Mouse (Mus musculus): ENCODE measurements around the gene Arhgef28. TPM values are rescaled to one million over a fixed set of nuclear protein-coding genes. Genes with fewer than 3 reads are reported as not detected.

Arhgef28 gene
- polyA plus RNA-seq, 1 experiment from 2014 or later = 32.7 TPM

DNA sequence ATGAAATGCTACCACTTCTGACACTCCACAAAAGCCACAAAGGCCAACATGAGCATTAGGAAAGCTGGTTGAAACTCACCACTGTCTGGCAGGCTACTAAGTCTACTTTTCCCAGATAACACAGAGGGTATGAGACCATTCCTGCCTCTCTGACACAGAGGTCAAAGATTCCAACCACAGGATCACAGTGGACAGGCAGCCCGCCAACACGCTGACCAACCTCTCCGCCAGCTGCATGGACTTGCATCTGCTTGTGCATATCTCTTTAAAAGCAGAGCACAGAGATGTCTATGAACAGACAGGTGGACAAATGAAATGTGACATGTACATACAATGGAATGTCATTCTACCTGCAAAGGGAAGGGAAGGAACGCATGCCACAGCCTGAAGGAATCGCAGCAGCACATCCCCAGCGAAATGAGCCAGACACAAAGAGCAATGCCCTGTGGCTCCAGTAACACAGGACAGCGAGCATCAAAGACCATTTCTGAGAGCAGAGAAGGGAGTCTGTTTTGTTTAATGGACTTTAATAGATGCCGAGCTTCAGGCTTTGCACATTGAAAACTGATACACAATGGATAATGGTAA is 59.6 kb downstream of the Arhgef28 start:
- 82% methylated on average over 8 of the region's 8 CpGs for WGBS
- no peaks in the 10 kb centered on the region for H3K4me1 ChIP-seq (ENCODE audit: control insufficient read depth, insufficient read depth, low read length)
- H3K9me3 ChIP-seq (ENCODE audit: control insufficient read depth, low read length) = no peaks in the 10 kb centered on the region
- H3K27ac ChIP-seq (ENCODE audit: low read depth, low read length) = no peak overlapping the region
- H3K9ac ChIP-seq (replicated peaks; ENCODE audit: low read depth, low read length) = no peak overlapping the region
- no peaks in the 10 kb centered on the region for H3K36me3 ChIP-seq (ENCODE audit: control insufficient read depth, insufficient read depth, low read length)
- H3K4me3 ChIP-seq (ENCODE audit: low read depth, low read length) = no peak overlapping the region
- H3K4me2 ChIP-seq (ENCODE audit: low read depth, low read length) = no peak overlapping the region
- no peaks in the 10 kb centered on the region for H3K27me3 ChIP-seq (ENCODE audit: control insufficient read depth, insufficient read depth, low read length)
- no peak for ATAC-seq (ENCODE audit: low read depth)

DNA sequence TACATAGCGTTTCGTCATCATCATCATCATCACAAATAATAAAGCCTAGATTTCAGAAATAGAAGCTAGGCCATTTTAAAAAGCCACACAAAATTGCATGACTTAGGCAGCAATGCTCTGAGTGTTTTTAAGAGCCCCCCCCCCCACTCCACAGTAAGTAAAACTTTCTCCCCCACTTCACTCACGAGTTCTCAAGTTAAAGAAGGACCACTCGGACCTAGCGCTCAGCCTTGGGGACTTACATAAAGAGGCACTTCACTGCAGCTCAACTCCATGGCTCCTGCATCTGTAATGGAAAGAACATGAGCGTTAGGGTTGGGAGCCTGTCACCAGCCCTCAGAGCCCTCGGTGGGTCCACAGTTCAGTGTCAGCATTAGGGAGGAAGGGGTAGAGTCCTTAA is 60.9 kb downstream of the Arhgef28 start:
- ATAC-seq (ENCODE audit: low read depth) = no peak
- no peak overlapping the region for H3K27ac ChIP-seq (ENCODE audit: low read depth, low read length)
- no peaks in the 10 kb centered on the region for H3K4me1 ChIP-seq (ENCODE audit: control insufficient read depth, insufficient read depth, low read length)
- H3K36me3 ChIP-seq (ENCODE audit: control insufficient read depth, insufficient read depth, low read length) = no peaks in the 10 kb centered on the region
- no peaks in the 10 kb centered on the region for H3K27me3 ChIP-seq (ENCODE audit: control insufficient read depth, insufficient read depth, low read length)
- no peaks in the 10 kb centered on the region for H3K9me3 ChIP-seq (ENCODE audit: control insufficient read depth, low read length)
- no peak overlapping the region for H3K4me3 ChIP-seq (ENCODE audit: low read depth, low read length)
- no peak overlapping the region for H3K4me2 ChIP-seq (ENCODE audit: low read depth, low read length)
- no peak overlapping the region for H3K9ac ChIP-seq (replicated peaks; ENCODE audit: low read depth, low read length)
- 87% methylated on average over 7 of the region's 7 CpGs for WGBS

DNA sequence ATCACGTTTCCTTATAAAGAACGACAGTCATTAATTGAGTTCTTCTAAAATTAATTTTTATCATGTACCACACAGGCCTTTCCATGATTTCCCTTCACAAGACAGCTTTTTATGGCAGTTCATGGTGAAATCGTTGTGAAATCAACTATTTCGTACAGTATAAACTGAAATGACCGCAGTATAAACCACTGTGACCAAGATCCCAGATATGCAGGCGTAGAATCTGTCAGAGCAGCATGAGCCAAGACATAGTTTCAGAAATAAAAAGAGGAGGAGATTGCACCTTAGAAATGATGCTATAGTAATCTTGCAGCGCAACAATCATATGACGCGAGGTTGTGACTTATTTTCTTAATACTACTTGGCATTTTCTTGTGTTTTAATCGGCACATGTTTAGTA is 63.2 kb downstream of the Arhgef28 start:
- 94% methylated on average over 10 of the region's 10 CpGs for WGBS
- no peak overlapping the region for H3K27ac ChIP-seq (ENCODE audit: low read depth, low read length)
- no peaks in the 10 kb centered on the region for H3K4me1 ChIP-seq (ENCODE audit: control insufficient read depth, insufficient read depth, low read length)
- no peak for ATAC-seq (ENCODE audit: low read depth)
- H3K9me3 ChIP-seq (ENCODE audit: control insufficient read depth, low read length) = no peaks in the 10 kb centered on the region
- no peaks in the 10 kb centered on the region for H3K36me3 ChIP-seq (ENCODE audit: control insufficient read depth, insufficient read depth, low read length)
- H3K27me3 ChIP-seq (ENCODE audit: control insufficient read depth, insufficient read depth, low read length) = no peaks in the 10 kb centered on the region
- no peak overlapping the region for H3K4me3 ChIP-seq (ENCODE audit: low read depth, low read length)
- H3K9ac ChIP-seq (replicated peaks; ENCODE audit: low read depth, low read length) = no peak overlapping the region
- H3K4me2 ChIP-seq (ENCODE audit: low read depth, low read length) = no peak overlapping the region

DNA sequence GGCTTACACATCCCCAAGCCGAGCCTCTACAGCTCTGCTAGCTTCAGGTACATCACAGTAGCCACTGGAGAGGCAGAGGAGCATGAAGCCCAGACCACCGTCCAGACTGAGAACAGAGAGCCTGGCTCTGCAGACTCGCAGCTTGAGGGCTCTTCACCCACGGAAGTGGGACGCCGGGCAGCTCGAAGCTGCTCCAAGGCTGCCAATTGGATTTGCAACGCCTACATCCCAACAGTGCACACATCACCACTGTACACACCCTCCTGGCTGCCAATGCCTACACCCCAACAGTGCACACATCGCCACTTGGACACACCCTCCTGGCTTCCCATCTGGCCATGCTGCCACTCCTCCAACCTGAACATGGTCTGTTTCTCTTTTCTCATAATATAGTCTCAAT is 65.6 kb downstream of the Arhgef28 start:
- H3K36me3 ChIP-seq (ENCODE audit: control insufficient read depth, insufficient read depth, low read length) = no peaks in the 10 kb centered on the region
- no peaks in the 10 kb centered on the region for H3K9me3 ChIP-seq (ENCODE audit: control insufficient read depth, low read length)
- H3K4me1 ChIP-seq (ENCODE audit: control insufficient read depth, insufficient read depth, low read length) = no peaks in the 10 kb centered on the region
- 85% methylated on average over 9 of the region's 9 CpGs for WGBS
- H3K4me2 ChIP-seq (ENCODE audit: low read depth, low read length) = no peak overlapping the region
- no peak overlapping the region for H3K9ac ChIP-seq (replicated peaks; ENCODE audit: low read depth, low read length)
- no peaks in the 10 kb centered on the region for H3K27me3 ChIP-seq (ENCODE audit: control insufficient read depth, insufficient read depth, low read length)
- H3K4me3 ChIP-seq (ENCODE audit: low read depth, low read length) = no peak overlapping the region
- H3K27ac ChIP-seq (ENCODE audit: low read depth, low read length) = no peak overlapping the region
- ATAC-seq (ENCODE audit: low read depth) = no peak

DNA sequence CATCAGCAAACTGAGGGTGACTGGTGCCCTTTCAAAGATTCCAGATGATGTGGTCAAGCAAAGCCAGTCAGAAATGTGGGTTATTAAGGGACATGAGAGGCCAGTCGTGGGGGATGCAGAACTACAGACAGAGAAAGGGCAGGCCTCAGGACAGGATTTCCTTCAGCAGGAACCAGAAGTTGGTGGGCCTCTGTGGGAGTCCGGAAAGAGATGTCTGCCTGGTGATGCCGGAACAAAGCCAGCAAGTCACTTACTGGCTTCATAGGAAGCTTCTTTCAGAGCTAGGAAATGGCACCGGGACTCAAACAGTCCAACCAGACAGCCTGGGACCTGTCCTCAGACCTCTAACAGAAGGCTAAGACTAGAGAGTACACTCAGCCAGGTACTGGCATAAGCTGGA is 67.5 kb downstream of the Arhgef28 start:
- no peaks in the 10 kb centered on the region for H3K4me1 ChIP-seq (ENCODE audit: control insufficient read depth, insufficient read depth, low read length)
- H3K36me3 ChIP-seq (ENCODE audit: control insufficient read depth, insufficient read depth, low read length) = no peaks in the 10 kb centered on the region
- H3K4me3 ChIP-seq (ENCODE audit: low read depth, low read length) = no peak overlapping the region
- ATAC-seq (ENCODE audit: low read depth) = no peak
- 78% methylated on average over 4 of the region's 4 CpGs for WGBS
- no peaks in the 10 kb centered on the region for H3K27me3 ChIP-seq (ENCODE audit: control insufficient read depth, insufficient read depth, low read length)
- H3K27ac ChIP-seq (ENCODE audit: low read depth, low read length) = no peak overlapping the region
- H3K9me3 ChIP-seq (ENCODE audit: control insufficient read depth, low read length) = no peaks in the 10 kb centered on the region
- no peak overlapping the region for H3K9ac ChIP-seq (replicated peaks; ENCODE audit: low read depth, low read length)
- no peak overlapping the region for H3K4me2 ChIP-seq (ENCODE audit: low read depth, low read length)

DNA sequence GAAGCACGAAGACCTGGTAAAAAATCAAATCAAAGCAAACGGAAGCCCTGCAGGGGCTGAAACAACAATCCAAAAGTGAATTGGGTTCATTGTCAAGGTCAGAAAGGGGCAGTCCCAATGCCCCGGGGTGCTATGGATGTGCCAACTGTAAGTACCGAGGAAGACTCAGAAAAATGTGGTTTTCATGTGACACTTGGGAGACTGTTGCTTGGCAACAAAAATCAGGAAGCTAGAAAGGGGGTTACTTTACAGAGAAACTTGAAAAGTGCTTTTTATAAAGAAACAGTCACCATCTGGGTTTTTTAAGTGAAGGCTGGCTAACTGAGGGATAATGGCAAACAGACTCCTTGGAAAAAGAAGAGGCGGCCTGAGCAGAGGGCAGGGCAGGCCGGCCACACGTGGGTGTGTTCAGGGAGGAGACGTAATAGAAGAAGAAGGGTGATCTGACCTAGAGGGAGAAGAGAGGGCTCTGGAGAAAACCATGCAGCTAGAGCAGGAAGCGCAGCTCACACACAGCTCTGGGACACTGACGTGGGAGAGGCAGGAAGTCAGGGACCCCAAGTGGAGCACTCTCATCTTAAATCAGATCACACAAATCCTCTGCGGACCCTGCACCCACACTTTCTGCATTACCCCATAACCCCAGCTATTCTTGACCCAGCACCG is 70.2 kb downstream of the Arhgef28 start:
- Histone ChIP-seq H3K36me3 (ENCODE audit: control insufficient read depth, insufficient read depth, low read length) (no peaks in the 10 kb centered on the region), H3K4me1 (ENCODE audit: control insufficient read depth, insufficient read depth, low read length) (no peaks in the 10 kb centered on the region), H3K4me3 (ENCODE audit: low read depth, low read length) (no peak overlapping the region), H3K9ac (replicated peaks; ENCODE audit: low read depth, low read length) (no peak overlapping the region), H3K4me2 (ENCODE audit: low read depth, low read length) (no peak overlapping the region), H3K27ac (ENCODE audit: low read depth, low read length) (no peak overlapping the region), H3K9me3 (ENCODE audit: control insufficient read depth, low read length) (no peaks in the 10 kb centered on the region), H3K27me3 (ENCODE audit: control insufficient read depth, insufficient read depth, low read length) (no peaks in the 10 kb centered on the region)
- 44% methylated on average over 12 of the region's 12 CpGs for WGBS
- no peak for ATAC-seq (ENCODE audit: low read depth)

DNA sequence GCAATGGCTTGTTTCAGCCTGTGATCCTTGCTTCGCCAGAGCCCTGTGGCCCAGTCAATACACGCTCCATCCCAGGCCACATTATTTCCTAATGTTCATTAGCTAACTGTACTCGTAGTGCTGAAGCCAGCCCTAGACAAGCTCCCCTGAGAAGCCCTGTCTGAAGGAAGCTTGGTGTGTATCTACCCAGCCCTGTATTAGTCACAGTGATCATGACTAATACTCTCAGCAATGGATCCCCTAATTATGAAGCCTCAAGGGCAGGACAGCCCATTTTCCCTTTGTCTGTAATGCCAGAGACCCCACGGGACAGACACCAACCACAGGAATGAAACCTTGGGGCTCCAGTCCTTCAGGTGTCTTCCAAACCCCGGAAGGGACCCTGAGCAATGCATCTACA is 73.3 kb downstream of the Arhgef28 start:
- ATAC-seq (ENCODE audit: low read depth) = no peak

DNA sequence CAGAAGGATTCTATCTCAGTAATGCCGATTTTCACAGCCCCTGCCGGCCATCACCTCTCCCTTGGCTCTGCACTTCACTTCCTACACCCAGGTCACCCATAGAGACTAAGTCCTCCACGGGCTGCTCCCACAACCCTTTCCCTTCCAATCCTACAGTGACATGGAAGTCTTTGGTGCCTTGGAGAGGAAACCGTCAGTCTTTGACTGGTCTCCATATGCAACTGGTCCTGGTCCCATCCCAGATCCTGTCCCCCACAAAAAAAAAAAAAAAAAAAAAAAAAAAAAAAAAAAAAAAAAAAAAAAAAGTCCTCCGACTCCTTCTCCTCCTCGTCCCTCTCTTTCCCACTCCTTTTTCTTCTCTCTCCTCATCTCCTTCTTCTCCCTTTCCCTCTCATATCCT is 74.0 kb downstream of the Arhgef28 start:
- Histone ChIP-seq H3K9ac (replicated peaks; ENCODE audit: low read depth, low read length) (no peak overlapping the region), H3K4me2 (ENCODE audit: low read depth, low read length) (no peak overlapping the region), H3K9me3 (ENCODE audit: control insufficient read depth, low read length) (no peaks in the 10 kb centered on the region), H3K27me3 (ENCODE audit: control insufficient read depth, insufficient read depth, low read length) (no peaks in the 10 kb centered on the region), H3K4me3 (ENCODE audit: low read depth, low read length) (no peak overlapping the region), H3K36me3 (ENCODE audit: control insufficient read depth, insufficient read depth, low read length) (no peaks in the 10 kb centered on the region), H3K27ac (ENCODE audit: low read depth, low read length) (no peak overlapping the region), H3K4me1 (ENCODE audit: control insufficient read depth, insufficient read depth, low read length) (no peaks in the 10 kb centered on the region)
- 75% methylated on average over 6 of the region's 6 CpGs for WGBS
- ATAC-seq (ENCODE audit: low read depth) = no peak

More for the DNA sequence above, 73.3 kb downstream of the Arhgef28 start:
- Histone ChIP-seq H3K4me2 (ENCODE audit: low read depth, low read length) (no peak overlapping the region), H3K4me3 (ENCODE audit: low read depth, low read length) (no peak overlapping the region), H3K9ac (replicated peaks; ENCODE audit: low read depth, low read length) (no peak overlapping the region), H3K27me3 (ENCODE audit: control insufficient read depth, insufficient read depth, low read length) (no peaks in the 10 kb centered on the region), H3K9me3 (ENCODE audit: control insufficient read depth, low read length) (no peaks in the 10 kb centered on the region), H3K4me1 (ENCODE audit: control insufficient read depth, insufficient read depth, low read length) (no peaks in the 10 kb centered on the region), H3K36me3 (ENCODE audit: control insufficient read depth, insufficient read depth, low read length) (no peaks in the 10 kb centered on the region), H3K27ac (ENCODE audit: low read depth, low read length) (no peak overlapping the region)
- WGBS = 84% methylated on average over 5 of the region's 5 CpGs

DNA sequence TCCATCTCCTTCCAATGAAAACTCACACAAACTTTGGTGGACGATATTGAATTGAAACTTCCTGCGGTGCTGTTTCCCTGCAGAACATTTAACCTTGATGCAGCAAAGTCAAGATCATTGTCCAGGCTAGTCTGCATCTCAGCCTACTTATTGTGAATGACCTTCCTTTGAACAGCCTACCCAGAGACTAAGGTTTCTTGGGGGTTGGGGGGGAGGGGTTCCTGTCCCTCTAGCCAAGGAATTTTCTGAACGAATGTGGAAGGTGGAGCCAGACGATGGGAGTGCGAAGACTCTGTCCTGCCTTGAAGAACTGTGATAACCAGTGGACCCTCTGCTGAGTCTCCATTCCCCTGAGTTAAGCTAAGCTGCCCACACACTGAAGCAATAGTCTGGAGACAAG is 80.6 kb downstream of the Arhgef28 start:
- H3K4me1 ChIP-seq (ENCODE audit: control insufficient read depth, insufficient read depth, low read length) = no peaks in the 10 kb centered on the region
- H3K36me3 ChIP-seq (ENCODE audit: control insufficient read depth, insufficient read depth, low read length) = no peaks in the 10 kb centered on the region
- no peaks in the 10 kb centered on the region for H3K27me3 ChIP-seq (ENCODE audit: control insufficient read depth, insufficient read depth, low read length)
- H3K4me3 ChIP-seq (ENCODE audit: low read depth, low read length) = no peak overlapping the region
- H3K4me2 ChIP-seq (ENCODE audit: low read depth, low read length) = no peak overlapping the region
- H3K9me3 ChIP-seq (ENCODE audit: control insufficient read depth, low read length) = no peaks in the 10 kb centered on the region
- H3K27ac ChIP-seq (ENCODE audit: low read depth, low read length) = no peak overlapping the region
- H3K9ac ChIP-seq (replicated peaks; ENCODE audit: low read depth, low read length) = no peak overlapping the region
- 86% methylated on average over 5 of the region's 5 CpGs for WGBS
- no peak for ATAC-seq (ENCODE audit: low read depth)

Data from neural tube, embryonic 14.5 days (tissue).